Mouse (Mus musculus) neural tube, embryonic 15.5 days (tissue): ENCODE measurements at regions not wholly inside any gene's neighbourhood (a gene's known extent, or its start where the extent isn't known, plus 50 kb on each side); places are given as distances from the start of the nearest gene placed in this dataset.

Experiments
- ATAC-seq: fragments of 200-750 bp; cut with Nextera tagmentation; 2 replicates; pipeline ENCODE4 v1.8.0; 2017; ENCODE audit warnings: mild to moderate bottlenecking, moderate TSS enrichment, moderate library complexity; ENCODE audit not compliant: low FRiP score
- H3K27ac ChIP-seq: fragments of 300-500 bp; sonication (generic); replicated peaks from 2 replicates; pipeline ENCODE4 v1.5.1; 2015; ENCODE audit warnings: mild to moderate bottlenecking, inconsistent platforms
- H3K27me3 ChIP-seq: fragments of 300-500 bp; sonication (generic); replicated peaks from 2 replicates; pipeline ENCODE4 v1.6.1; 2015; ENCODE audit warnings: inconsistent platforms
- H3K36me3 ChIP-seq: fragments of 300-500 bp; sonication (generic); 2 replicates; pipeline ENCODE4 v1.6.1; 2015; ENCODE audit warnings: inconsistent platforms
- H3K4me1 ChIP-seq: fragments of 300-500 bp; sonication (generic); 2 replicates; pipeline ENCODE4 v1.6.1; 2015; ENCODE audit warnings: inconsistent platforms
- H3K4me2 ChIP-seq: fragments of 300-500 bp; sonication (generic); 2 replicates; pipeline ENCODE4 v1.6.1; 2015; ENCODE audit warnings: inconsistent platforms, mild to moderate bottlenecking, moderate library complexity
- H3K4me3 ChIP-seq: fragments of 300-500 bp; sonication (generic); replicated peaks from 2 replicates; pipeline ENCODE4 v1.5.1; 2015; ENCODE audit warnings: mild to moderate bottlenecking, inconsistent platforms
- H3K9ac ChIP-seq: fragments of 300-500 bp; sonication (generic); replicated peaks from 2 replicates; pipeline ENCODE4 v1.6.1; 2015; ENCODE audit warnings: mild to moderate bottlenecking, inconsistent platforms
- H3K9me3 ChIP-seq: fragments of 300-500 bp; sonication (generic); replicated peaks from 2 replicates; pipeline ENCODE4 v1.6.1; 2016; ENCODE audit warnings: inconsistent platforms
- WGBS: fragments of 180-500 bp; shearing (Covaris S2); methylation state at CpG from one replicate; pipeline ENCODE4 v1.1.7; 2015; ENCODE audit warnings: mixed read lengths; 5-methylcytosine and 5-hydroxymethylcytosine counted together

DNA sequence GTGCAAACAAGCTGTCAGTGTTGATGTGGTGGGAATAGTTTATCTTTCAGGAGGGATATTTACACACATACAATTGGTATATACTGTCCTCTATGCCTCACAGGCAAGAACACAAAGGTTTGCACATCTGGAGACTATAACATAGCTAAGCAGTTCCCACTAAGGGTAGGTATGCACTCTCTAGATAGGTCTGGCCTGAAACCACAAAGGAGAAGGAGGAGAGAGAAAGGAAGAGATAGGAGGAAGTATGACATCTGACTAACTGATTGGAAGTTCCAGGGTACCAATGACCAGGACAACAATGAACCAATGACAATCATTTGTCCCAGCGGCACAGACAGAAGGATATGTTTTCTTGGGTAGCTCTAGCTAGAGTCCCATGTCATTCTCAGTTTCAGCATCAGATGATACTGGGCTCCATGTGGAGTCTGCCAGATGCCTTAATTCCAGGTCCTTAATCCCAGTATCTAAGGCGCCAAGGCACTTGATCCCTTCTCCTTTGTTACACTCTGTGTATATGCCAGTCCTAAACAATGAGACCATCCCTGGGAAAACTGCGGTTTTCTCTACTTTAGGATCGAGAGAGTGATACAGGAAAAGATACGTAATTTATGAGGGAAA lies 168.5 kb downstream of the Cd83 start:
- H3K27ac ChIP-seq: no peak overlapping the region
- 0 out of 2 replicates have a peak, but pooled peaks cover 2% of the 10 kb centered on the region for H3K27me3 ChIP-seq
- no peak for ATAC-seq
- H3K9me3 ChIP-seq: no peaks in the 10 kb centered on the region
- peaks cover 4% of the 10 kb centered on the region for H3K4me1 ChIP-seq
- no peak overlapping the region for H3K4me3 ChIP-seq
- no peak overlapping the region for H3K9ac ChIP-seq
- no peaks in the 10 kb centered on the region for H3K36me3 ChIP-seq
- H3K4me2 ChIP-seq: no peak overlapping the region
- WGBS: 85% methylated on average over 5 of the region's 5 CpGs

DNA sequence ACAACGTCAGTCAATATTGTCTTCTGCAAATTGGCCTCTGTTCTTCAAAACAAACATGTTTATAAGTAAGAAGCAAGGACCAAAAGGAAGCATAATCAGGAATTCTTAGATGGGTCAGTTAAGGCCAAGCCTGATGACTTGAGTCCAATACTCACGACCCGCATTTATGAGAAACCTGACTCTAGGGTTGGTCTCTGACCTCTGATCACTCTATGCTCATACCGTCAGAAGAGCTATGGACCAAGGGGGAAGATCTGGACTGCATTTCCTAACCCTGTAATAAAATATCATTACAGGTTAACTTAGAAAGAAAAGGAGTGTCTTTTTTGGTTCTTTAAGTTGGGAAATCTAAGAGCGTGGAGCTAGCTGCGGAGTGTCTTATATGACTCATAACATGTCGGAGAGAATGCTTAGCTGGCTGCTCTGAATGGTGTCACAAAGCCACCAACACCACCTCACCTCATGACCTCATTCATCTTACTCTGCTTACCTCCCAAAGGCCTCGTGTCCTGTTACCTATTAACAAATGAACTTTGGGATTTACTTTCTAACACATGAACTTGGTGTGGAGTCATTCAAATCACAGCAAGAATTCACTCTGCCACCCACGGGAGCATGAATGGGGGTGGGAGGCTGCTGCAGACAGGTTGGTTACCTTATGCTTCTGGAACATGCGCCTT lies 170.3 kb downstream of the Cd83 start:
- Histone ChIP-seq H3K4me3 (no peak overlapping the region), H3K4me1 (peaks cover 20% of the 10 kb centered on the region), H3K9me3 (no peaks in the 10 kb centered on the region), H3K9ac (no peak overlapping the region), H3K27me3 (0 out of 2 replicates have a peak, but pooled peaks cover 2% of the 10 kb centered on the region), H3K36me3 (no peaks in the 10 kb centered on the region), H3K4me2 (no peak overlapping the region), H3K27ac (no peak overlapping the region)
- no peak for ATAC-seq
- 90% methylated on average over 10 of the region's 10 CpGs for WGBS

DNA sequence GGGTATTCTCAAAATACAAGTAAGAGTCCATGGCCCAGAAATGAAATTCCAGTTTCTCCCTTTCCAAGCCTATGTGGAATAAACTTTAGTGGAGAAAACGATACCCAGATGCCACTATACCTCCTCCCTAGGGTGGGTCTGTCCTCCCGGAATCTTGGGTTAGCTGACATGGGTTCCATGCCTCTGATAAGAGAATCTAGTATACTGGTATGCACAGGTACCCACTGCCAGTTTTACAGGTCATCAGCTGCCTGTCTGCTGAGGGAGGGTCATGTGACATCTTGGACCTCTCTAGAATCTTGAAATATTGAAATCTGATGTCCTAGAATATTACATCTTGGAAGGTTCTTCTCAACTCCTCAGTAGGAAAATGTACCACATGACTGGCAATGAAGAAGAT lies 172.5 kb downstream of the Cd83 start:
- Histone ChIP-seq H3K27ac (no peak overlapping the region), H3K9me3 (no peaks in the 10 kb centered on the region), H3K4me1 (peaks cover 16% of the 10 kb centered on the region), H3K4me3 (no peak overlapping the region), H3K36me3 (no peaks in the 10 kb centered on the region), H3K9ac (no peak overlapping the region), H3K27me3 (0 out of 2 replicates have a peak, but pooled peaks cover 2% of the 10 kb centered on the region), H3K4me2 (no peak overlapping the region)
- 91% methylated on average over 2 of the region's 2 CpGs for WGBS
- ATAC-seq: no peak

DNA sequence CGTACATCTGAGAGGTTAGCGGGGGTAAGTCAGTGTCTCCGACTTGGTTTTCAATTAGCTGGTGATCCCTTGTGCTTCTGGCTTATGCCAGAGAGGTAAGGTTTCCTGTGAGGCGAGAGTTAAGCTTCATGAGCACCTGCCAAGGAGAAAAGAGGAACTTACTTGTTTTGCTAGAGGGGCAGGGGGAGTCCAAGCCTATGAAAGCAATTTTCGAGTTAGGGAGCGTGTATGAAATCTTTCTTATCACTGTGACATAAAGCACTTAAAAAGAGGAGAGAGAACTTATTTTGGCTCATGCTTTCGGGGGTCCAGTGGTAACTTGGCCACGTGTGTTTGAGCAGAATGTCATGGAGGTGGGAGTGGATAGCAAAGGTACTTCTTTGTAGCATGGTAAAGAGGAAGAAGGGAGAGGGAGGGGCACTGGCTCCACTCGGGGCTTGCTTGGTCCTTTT lies 174.6 kb downstream of the Cd83 start:
- Histone ChIP-seq H3K4me1 (peaks cover 16% of the 10 kb centered on the region), H3K4me2 (peak overlapping the region; percentile 31), H3K9ac (no peak overlapping the region), H3K36me3 (no peaks in the 10 kb centered on the region), H3K27ac (no peak overlapping the region), H3K9me3 (no peaks in the 10 kb centered on the region), H3K4me3 (no peak overlapping the region), H3K27me3 (0 out of 2 replicates have a peak, but pooled peaks cover 2% of the 10 kb centered on the region)
- no peak for ATAC-seq
- WGBS: 59% methylated on average over 9 of the region's 9 CpGs

DNA sequence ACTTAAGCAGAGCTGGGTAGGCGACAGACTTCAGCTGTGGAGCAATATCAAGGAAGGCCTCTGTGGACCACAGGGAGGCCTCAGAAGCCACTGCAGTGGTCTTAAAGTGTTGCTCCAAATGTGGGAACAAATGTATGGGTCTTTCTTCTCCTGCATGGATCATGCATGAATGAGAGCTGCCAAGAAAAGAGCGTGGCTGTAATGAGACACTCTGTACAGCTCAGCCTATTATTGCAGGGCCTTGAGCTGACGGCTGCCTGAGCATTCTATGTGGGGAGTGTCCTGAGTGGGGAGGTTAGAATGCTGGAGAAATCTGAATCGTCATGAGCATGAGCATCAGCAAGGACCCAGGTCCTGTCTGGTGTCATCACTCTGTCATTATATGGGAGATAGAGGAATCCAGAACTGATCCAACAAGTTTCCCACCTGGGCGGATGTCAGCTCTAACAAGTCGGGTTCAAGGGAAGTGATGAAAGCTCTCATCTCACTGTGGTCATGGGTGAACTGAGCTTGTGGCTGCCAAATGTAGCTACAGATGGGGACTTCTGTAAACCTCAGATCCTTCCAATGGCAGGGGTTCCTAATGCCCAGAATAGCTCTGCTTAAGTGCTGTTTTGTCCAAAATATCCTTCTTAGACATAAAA lies 176.6 kb downstream of the Cd83 start:
- Histone ChIP-seq H3K9ac (no peak overlapping the region), H3K36me3 (no peaks in the 10 kb centered on the region), H3K9me3 (no peaks in the 10 kb centered on the region), H3K27me3 (0 out of 2 replicates have a peak, but pooled peaks cover 2% of the 10 kb centered on the region), H3K27ac (no peak overlapping the region), H3K4me3 (no peak overlapping the region), H3K4me1 (peaks cover 16% of the 10 kb centered on the region), H3K4me2 (no peak overlapping the region)
- ATAC-seq: no peak
- 85% methylated on average over 6 of the region's 6 CpGs for whole genome bisulfite sequencing

DNA sequence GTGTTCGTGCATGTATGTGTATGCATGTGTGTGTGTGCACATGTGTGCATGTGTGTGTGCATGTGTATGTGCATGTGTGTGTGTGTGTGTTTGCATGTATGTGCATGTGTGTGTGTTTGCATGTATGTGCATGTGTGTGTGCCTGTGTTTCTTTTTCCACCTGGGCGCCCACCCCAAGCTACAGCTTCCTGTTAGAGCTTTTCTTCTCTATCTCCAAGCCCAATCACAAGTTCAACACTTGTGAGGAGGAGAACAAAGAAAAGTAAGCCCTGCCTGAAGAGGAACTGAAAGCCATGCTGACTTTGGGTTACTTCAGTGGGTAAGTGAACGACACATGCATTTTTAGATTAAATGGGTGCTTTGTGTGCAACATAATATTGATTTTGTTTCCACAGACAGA lies 177.4 kb downstream of the Cd83 start:
- no peak overlapping the region for H3K9ac ChIP-seq
- H3K4me2 ChIP-seq: no peak overlapping the region
- H3K9me3 ChIP-seq: no peaks in the 10 kb centered on the region
- WGBS: 80% methylated on average over 3 of the region's 3 CpGs
- no peak for ATAC-seq
- H3K4me3 ChIP-seq: no peak overlapping the region
- H3K27me3 ChIP-seq: 0 out of 2 replicates have a peak, but pooled peaks cover 2% of the 10 kb centered on the region
- no peaks in the 10 kb centered on the region for H3K36me3 ChIP-seq
- H3K4me1 ChIP-seq: peaks cover 16% of the 10 kb centered on the region
- H3K27ac ChIP-seq: no peak overlapping the region

DNA sequence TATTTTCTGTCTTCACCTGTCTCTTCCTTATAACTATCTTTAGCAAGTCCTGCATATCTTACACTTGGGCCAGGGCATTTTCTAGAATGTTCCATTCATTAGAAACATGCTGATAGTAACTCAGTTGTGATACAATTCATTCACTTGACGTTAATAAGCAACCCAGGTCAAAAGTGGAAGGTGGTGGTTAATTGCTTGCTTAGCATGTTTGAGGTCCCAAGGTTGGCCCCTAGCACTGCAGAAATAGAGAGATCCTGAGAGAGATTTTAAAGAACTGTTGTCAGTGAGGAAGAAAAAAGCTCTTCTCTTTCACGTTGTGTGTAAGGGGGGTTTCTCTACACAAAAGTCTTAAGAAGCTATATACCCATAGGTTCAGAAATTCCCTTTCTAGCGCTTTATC lies 178.7 kb downstream of the Cd83 start:
- Histone ChIP-seq H3K4me3 (no peak overlapping the region), H3K4me1 (peaks cover 13% of the 10 kb centered on the region), H3K9ac (no peak overlapping the region), H3K27ac (no peak overlapping the region), H3K36me3 (no peaks in the 10 kb centered on the region), H3K4me2 (no peak overlapping the region), H3K27me3 (no peaks in the 10 kb centered on the region), H3K9me3 (no peaks in the 10 kb centered on the region)
- WGBS: 91% methylated on average over 3 of the region's 3 CpGs
- no peak for ATAC-seq

DNA sequence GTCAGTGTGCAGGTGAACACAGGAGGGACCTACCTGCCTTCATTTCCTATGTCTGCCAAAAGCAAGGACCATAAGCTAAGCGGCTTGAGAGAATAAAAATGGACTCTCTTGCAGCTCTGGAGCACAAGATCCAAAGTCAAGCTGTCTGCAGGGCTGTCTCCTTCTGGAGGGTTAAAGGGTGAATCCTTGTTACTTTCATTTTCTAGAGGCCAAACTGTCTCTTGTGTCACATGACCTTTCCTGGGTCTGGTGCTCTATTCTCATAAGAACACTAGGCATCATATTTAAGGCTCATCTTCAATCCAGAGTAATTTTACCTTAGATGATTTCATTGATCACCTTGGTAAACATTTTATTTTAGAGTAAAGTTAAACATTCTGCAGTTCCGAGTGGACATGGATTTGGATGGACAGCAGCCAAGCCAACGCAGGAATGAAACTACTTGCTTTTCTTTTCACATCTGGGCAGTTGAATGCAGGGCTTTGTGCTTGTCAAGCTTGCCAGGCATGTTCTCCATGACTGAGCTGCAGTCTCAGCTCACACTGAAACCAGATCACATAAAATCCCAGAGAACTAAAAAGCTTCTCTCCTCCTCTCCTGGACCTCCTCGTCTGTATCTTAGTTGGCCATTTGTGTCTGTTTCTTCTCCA lies 180.8 kb downstream of the Cd83 start:
- Histone ChIP-seq H3K27ac (no peak overlapping the region), H3K4me2 (no peak overlapping the region), H3K4me3 (no peak overlapping the region), H3K4me1 (no peaks in the 10 kb centered on the region), H3K9ac (no peak overlapping the region), H3K9me3 (no peaks in the 10 kb centered on the region), H3K27me3 (no peaks in the 10 kb centered on the region), H3K36me3 (no peaks in the 10 kb centered on the region)
- no peak for ATAC-seq
- 79% methylated on average over 4 of the region's 4 CpGs for WGBS

DNA sequence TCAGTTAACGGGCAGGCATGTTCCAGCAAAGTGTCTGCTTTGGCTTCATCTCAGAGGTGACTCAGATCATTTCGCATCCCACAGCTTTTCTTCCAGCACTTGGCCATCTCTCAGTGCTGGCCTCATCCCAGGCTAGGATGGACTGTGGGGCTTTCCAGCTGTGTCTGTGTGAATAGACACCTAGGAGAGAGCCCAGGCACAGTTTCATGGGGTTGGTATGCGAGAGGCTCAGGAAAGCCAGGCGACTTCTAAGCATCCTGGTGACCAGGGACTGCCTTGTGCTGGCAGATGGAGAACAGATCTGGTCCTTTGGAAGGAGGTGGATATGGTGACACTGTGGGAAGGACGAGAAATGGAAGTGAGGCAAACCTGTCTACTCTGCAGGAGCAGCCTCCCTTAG lies 182.9 kb downstream of the Cd83 start:
- H3K9me3 ChIP-seq: no peaks in the 10 kb centered on the region
- no peak overlapping the region for H3K4me2 ChIP-seq
- 81% methylated on average over 5 of the region's 5 CpGs for WGBS
- H3K36me3 ChIP-seq: no peaks in the 10 kb centered on the region
- no peaks in the 10 kb centered on the region for H3K4me1 ChIP-seq
- H3K9ac ChIP-seq: no peak overlapping the region
- H3K27me3 ChIP-seq: no peaks in the 10 kb centered on the region
- no peak for ATAC-seq
- H3K27ac ChIP-seq: no peak overlapping the region
- no peak overlapping the region for H3K4me3 ChIP-seq

DNA sequence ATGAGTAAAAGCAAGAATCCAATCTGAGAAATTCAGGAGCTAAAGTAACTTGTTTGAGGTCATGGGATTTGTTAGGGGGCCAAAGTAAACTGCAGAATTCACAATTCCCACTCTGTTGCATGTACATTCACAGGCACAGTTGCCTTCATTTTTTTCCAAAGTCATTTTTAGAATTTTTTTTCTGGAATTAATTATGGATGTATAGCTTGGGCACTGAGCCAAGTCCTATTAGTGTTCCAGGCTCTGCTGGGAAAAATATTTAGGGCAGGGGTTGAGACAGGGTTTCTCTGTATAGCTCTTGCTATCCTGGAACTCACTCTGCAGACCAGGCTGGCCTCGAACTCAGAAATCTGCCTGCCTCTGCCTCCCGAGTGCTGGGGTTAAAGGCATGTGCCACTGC lies 188.3 kb downstream of the Cd83 start:
- H3K4me3 ChIP-seq: no peak overlapping the region
- no peak overlapping the region for H3K27ac ChIP-seq
- H3K9me3 ChIP-seq: no peaks in the 10 kb centered on the region
- no peak overlapping the region for H3K9ac ChIP-seq
- ATAC-seq: no peak
- H3K36me3 ChIP-seq: no peaks in the 10 kb centered on the region
- WGBS: 90% methylated on average over 2 of the region's 2 CpGs
- no peaks in the 10 kb centered on the region for H3K27me3 ChIP-seq
- no peak overlapping the region for H3K4me2 ChIP-seq
- 0 out of 2 replicates have a peak, but pooled peaks cover 6% of the 10 kb centered on the region for H3K4me1 ChIP-seq

DNA sequence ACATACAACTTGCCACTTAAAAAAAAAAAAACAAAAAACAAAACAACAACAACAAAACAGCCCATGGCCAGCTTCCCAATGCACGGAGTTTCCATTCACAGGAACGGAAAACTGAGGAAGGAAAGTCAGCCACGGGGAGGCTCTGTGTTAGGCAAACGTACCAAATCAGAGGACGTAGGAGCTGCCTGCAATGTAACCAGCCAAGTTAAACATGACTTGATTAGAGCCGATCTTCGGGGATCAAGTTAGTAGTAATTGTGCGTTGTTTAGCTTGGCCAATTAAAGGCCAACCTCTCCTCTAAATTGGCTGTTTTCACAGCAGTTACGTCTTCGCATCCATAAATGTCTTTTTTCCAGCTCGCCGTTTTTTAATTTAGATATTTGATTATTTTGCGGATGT lies 190.7 kb downstream of the Cd83 start:
- no peak for ATAC-seq
- Histone ChIP-seq H3K27ac (no peak overlapping the region; the same call in 1 of the 2 replicates), H3K4me1 (0 out of 2 replicates have a peak, but pooled peaks cover 6% of the 10 kb centered on the region), H3K9me3 (no peaks in the 10 kb centered on the region), H3K4me2 (no peak overlapping the region), H3K9ac (no peak overlapping the region), H3K4me3 (no peak overlapping the region), H3K36me3 (no peaks in the 10 kb centered on the region), H3K27me3 (no peaks in the 10 kb centered on the region)
- 61% methylated on average over 13 of the region's 13 CpGs for WGBS
